Mouse (Mus musculus) left cerebral cortex, adult 9 months (tissue): ENCODE results near the gene Dst.

Experiments used
- DNase-seq, 2 experiments: peaks; one replicate each; pipeline ENCODE4 v3.0.0; 2022; ENCODE audit warnings: low spot score in 2 of 2

Dst gene

DNA sequence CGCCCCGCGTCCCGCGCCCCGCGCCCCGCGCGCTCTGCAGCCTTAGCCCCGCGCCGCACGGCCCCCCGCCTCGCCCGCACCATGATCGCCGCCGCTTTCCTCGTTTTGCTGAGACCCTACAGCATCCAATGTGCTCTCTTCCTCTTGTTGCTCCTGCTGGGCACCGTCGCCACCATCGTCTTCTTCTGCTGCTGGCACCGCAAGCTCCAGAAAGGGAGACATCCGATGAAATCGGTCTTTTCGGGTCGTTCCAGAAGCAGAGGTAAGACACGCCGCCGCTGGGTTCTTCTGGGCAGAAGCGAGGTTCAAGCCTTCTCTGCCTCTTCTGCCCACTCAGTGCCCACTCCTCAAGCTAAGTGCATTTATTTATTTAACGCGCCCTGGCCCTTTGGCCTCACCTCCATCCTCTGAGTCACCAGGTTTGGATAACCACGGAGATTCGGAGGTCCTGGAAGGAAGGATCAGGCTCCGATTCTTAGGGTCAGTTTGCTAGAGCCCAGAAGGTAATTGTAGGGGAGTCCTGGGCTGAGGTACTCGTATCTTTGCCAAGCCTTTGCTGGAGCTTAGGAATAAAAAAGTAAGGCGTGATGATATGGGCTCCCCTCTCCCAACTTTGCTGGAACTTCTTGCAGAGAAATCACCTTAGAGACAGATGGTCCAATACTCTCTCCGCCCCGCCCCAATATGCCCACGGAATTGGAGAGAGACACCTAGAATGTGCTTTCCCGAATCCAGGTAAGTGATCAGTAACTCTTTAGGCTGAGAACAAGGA is at the start of gene Dst:
Gene Dst, plus strand, starts transcription at position 35 of the 772 bp plus-strand sequence.
- no peak for DNase-seq

DNA sequence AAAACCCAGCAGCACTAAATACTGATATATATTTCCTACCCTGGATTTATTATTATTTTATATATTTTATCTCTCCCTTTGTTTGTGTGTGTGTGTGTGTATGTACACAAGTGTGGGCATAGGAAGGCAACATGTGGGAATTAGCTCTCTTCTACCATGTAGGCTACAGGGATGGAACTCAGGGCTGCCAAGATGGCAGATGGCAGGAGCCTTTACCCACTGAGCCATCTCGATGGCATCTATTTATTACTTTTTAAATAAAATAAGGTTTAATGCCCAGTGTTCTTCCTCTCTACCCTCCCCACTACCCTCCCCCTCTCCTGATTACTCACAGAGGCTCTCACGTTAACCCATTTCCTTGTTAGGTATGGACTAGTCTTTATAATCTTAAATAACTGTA is 39.0 kb upstream of the Dst start:
- no peak for DNase-seq

- DNase-seq, result no peak
Observed at GRCm38 (mm10) chr1:33869437-33869836, 38.6 kb upstream of the Dst start.

DNA sequence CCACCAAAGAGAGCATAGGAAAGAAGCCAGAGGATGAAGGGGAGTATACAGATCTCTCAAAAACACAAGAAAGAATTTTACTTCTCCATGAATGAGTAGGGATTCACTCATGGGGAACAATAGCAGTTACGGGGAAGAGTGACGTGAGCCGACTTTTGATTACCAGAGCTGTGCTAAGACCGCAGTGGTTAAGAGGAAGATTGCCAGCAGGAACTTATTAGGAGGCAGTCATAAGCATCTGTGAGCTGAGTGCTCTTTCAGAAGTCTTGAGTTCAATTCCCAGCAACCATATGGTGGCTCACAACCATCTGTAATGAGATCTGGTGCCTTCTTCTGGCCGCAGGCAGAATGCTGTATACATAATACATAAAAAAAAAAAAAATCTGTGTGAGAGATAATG is 34.5 kb upstream of the Dst start:
- no peak for DNase-seq

DNA sequence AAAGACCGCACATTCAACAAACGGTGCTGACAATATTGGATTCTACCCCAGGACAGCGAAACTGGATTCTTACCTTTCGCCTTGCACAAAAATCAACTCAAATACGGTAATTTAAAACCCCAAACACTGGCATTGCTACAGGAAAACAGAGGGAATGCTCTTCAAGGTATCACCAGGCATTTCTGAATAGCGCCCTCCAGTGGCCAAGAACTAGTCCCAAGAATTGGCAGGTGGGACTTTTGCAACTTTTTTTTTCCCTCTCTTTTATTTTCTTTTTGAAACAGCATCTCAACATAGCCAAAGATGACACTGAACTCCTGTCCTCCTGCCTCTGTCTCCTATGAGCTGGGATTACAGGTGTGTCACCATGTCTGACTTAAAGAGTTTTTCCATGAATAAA is 32.3 kb upstream of the Dst start:
- DNase-seq, result no peak

DNA sequence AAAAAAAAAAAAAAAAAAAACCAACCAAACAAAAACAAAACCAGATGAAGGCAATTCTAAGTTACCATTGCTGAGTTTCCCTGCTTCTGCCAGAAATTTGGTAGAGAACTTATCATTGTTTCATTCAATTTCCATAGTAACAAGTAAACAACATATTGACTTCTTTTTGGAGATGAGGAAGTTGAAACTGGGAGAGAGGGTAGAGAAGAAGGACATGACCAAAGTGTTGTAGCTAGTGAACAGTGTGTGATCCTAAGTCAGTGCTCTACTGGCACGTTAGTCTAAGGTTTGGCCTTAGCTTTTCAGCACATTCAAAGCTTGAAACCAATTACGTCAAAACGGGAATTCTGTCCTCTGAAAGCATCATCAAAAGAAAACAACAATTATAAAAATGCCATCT is 31.6 kb upstream of the Dst start:
- DNase-seq, result no peak

DNA sequence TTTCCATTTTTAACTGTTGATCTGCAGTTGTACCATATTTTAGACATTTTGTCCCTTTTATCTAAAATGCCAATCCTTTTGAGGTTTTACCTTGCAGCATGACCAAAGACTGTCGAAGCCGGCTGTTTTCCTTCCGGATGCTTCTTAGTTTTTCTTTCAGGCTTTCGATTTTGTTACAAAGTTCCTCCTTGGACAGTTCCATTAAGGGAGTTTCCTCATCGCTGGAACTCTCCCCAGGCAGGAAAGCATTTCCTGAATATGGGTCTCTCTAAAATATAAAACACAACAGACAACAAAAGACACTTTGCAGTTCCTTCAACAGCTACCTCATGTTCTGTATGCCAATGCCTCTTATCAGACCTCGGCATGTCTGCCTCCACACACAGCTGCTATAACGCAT is 29.9 kb upstream of the Dst start:
- DNase-seq, result no peak

- peak in 1 of 2 experiments; percentile 59 for DNase-seq
Observed at GRCm38 (mm10) chr1:33883102-33883839, 24.8 kb upstream of the Dst start.

- DNase-seq, result peak in 1 of 2 experiments; percentile 58
Observed at GRCm38 (mm10) chr1:33892784-33893183, 15.2 kb upstream of the Dst start.

GRCm38 (mm10) chr1:33896116-33896515 is 11.9 kb upstream of the Dst start:
- no peak for DNase-seq

DNA sequence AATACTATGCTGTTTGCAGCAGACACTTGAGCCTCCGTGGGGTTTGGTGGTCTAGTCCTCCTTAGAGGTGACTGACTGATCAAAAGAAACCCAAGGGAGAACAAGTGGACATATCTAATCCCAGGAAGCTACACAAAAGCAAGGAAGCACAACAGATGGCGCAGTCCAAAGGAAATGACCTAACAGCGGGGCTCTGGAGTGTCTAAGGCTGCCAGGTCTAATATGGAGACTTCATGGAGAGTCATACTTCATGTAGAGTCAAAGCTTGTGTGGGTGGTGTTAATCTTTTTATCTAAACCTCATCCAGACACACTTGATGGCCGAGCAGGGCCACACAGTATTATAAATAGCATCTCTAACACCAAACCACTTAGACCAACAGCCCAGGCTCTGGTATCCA is 11.4 kb upstream of the Dst start:
- DNase-seq, result no peak

- DNase-seq, result no peak
Observed at GRCm38 (mm10) chr1:33897426-33897825, 10.6 kb upstream of the Dst start.

- DNase-seq, result no peak
Observed at GRCm38 (mm10) chr1:33898373-33898772, 9.7 kb upstream of the Dst start.

DNA sequence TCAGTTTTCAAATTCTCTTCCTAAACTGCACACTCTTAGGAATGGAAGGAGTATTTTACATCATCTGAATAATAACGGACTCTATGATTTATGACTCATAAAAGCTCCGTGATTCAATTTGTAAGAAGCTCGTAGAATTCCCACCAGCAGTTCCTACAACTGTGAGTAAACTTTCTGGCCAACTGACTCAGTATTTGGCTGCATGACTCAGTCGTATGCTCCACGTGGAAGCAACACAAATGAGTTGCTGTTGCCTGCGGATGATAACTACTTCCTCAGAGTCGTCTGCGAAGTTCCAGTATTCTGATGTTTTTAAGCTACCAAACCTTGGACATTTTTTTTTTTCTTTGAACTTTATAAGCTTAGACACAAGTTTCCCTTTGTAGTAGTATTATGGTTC is 7.8 kb upstream of the Dst start:
- DNase-seq, result no peak

DNA sequence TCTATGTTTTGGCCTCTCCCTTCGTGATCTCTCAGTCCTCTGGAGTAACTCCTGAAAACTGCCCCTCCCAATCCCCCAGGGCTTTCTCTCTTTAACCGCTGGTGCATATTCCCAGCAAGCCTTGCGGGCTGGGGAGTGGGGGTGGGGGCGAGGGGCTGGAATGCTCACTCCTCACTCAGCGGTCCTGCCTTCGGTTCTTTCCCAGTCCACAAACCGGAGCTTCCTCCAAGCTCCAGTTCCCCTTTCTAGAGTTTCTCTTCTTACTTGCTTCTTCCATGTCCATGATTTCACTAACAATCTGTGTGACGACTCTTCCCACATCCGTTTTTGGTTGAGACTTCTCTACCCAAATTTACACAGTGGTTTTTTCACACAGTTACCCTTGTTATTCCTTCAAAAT is 4.4 kb upstream of the Dst start:
- no peak for DNase-seq

GRCm38 (mm10) chr1:33906216-33906615 is 1.8 kb upstream of the Dst start:
- DNase-seq, result no peak

- no peak for DNase-seq
Observed at GRCm38 (mm10) chr1:33906927-33907326, 1.1 kb upstream of the Dst start.

DNA sequence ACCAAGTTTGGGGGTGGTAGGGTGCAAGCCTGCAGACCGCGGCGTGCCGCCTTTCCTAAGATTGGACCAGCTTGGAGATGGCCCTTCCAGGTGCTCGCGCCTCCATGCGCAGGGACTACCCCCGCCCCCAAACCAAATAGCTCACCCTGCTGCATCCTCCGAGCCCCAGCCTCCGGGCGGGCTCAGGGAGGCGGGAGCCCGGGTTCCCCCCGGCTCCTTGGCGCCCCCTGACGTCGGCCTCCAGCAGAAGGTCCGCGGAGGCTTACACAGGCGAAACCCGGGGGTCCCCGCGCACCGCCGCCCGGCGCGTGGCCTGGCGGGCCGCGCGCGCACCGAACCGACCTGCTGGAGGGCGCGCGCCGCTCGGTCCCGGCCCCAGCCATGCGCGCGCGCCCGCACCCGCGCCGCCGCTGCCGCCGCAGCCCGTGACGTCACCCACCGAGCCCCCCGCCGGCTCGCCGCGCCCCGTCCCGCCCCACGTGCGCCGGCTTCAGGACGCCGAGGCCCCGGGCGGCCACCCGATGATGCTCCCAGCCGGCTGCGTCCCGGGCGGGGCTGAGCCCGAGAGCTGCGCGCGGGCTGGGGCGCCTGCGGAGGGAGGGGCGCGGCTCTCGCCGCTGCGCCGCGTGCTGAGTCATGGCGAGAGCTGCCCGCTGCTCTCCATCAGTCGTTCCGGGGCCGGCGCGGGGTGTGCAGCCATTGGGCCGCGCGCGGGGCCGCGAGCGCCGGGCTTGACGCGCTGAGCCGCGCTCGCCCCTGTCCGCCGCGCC is 419 bp upstream of the Dst start, which contains the start of gene Bend6:
Gene Bend6, minus strand, starts transcription at position 396 of the 770 bp plus-strand sequence.
- peak; percentile 47 to 71 for DNase-seq

- no peak for DNase-seq
Observed at GRCm38 (mm10) chr1:33911589-33911988, 3.6 kb downstream of the Dst start.

GRCm38 (mm10) chr1:33916554-33916953 is 8.5 kb downstream of the Dst start:
- no peak for DNase-seq

- DNase-seq, result no peak
Observed at GRCm38 (mm10) chr1:33922975-33923374, 14.9 kb downstream of the Dst start.

GRCm38 (mm10) chr1:33925283-33925682 is 17.3 kb downstream of the Dst start:
- no peak for DNase-seq
